Mouse (Mus musculus): ENCODE results near the gene Chst12.

DNA sequence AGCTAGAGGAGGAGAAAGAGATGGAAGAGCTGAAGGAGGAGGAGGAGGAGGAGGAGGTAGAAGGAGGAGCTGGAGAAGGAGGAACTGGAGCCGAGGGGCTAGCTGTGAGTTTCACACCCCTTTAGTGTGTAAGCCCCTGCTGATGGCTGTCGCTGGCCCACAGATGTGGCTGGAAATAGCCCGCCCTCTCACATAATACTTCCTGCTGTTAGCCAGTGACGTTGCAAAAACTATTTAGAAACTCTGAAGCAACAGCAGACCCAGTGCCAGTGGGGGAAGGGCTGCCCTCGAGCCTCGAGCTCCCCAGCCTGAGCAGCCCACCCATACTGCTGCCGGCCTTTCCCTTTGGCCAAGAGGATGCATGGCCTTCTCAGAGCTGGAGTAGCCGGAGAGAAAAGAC, 3.3 kb downstream of the Chst12 start:
- TF ChIP-seq ELF1 (IDR thresholded peaks at IDR 0.05; ENCODE audit: low read depth, low read length), result 0 out of 2 replicates have a peak, but pooled peaks have one; percentile 33
- TF ChIP-seq CTCF (conservative IDR thresholded peaks at IDR 0.05 in 1 of 2, IDR thresholded peaks at IDR 0.05 in 1 of 2; ENCODE audit: low read depth in 2 of 2, low read length in 2 of 2), result no peak
- no peak for TF ChIP-seq PAX5 (IDR thresholded peaks at IDR 0.05; ENCODE audit: low read length)
